Mouse (Mus musculus) neural tube, embryonic 13.5 days (tissue): ENCODE measurements around the gene Cbx5. TPM values are rescaled to one million over a fixed set of nuclear protein-coding genes. Genes with fewer than 3 reads are reported as not detected.
"Not testable (repeated sequence)": the region's sequence is repeated elsewhere in the genome, so short reads cannot be mapped to it uniquely, and the experiment has no call there.

Experiments used
- ATAC-seq: fragments of 200-750 bp; cut with Nextera tagmentation; 2 replicates; pipeline ENCODE4 v1.8.0; 2017; ENCODE audit warnings: low read depth, mild to moderate bottlenecking, moderate TSS enrichment, moderate library complexity
- H3K27ac ChIP-seq: fragments of 300-500 bp; sonication (generic); replicated peaks from 2 replicates; pipeline ENCODE4 v1.5.1; 2015; ENCODE audit warnings: moderate library complexity, mild to moderate bottlenecking, inconsistent platforms
- H3K27me3 ChIP-seq: fragments of 300-500 bp; sonication (generic); 2 replicates; pipeline ENCODE4 v1.6.1; 2015; ENCODE audit warnings: mild to moderate bottlenecking, inconsistent platforms
- H3K36me3 ChIP-seq: fragments of 300-500 bp; sonication (generic); 2 replicates; pipeline ENCODE4 v1.6.1; 2015; ENCODE audit warnings: mild to moderate bottlenecking, inconsistent platforms
- H3K4me1 ChIP-seq: fragments of 300-500 bp; sonication (generic); replicated peaks from 2 replicates; pipeline ENCODE4 v1.6.1; 2015; ENCODE audit warnings: inconsistent platforms
- H3K4me2 ChIP-seq: fragments of 300-500 bp; sonication (generic); 2 replicates; pipeline ENCODE4 v1.6.1; 2015; ENCODE audit warnings: inconsistent platforms, mild to moderate bottlenecking, moderate library complexity
- H3K4me3 ChIP-seq: fragments of 300-500 bp; sonication (generic); 2 replicates; pipeline ENCODE4 v1.5.1; 2015; ENCODE audit warnings: mild to moderate bottlenecking, inconsistent platforms
- H3K9ac ChIP-seq: fragments of 300-500 bp; sonication (generic); 2 replicates; pipeline ENCODE4 v1.6.1; 2015; ENCODE audit warnings: moderate library complexity, mild to moderate bottlenecking, inconsistent platforms
- H3K9me3 ChIP-seq: fragments of 300-500 bp; sonication (generic); 2 replicates; pipeline ENCODE4 v1.6.1; 2016; ENCODE audit warnings: inconsistent platforms
- WGBS: fragments of 180-500 bp; shearing (Covaris S2); methylation state at CpG from one replicate; pipeline ENCODE4 v1.1.7; 2015; 5-methylcytosine and 5-hydroxymethylcytosine counted together
- polyA plus RNA-seq: library from polyadenylated mRNA; unstranded; fragments of >200 nt; fragmentation: Nextera tagmentation; extraction: Ambion mirVana; gene quantifications from 2 replicates; pipeline ENCODE4 v1.2.1, GENCODE M21; 2015

Gene Cbx5
- polyA plus RNA-seq, result 104 and 116 TPM in 2 replicates

DNA sequence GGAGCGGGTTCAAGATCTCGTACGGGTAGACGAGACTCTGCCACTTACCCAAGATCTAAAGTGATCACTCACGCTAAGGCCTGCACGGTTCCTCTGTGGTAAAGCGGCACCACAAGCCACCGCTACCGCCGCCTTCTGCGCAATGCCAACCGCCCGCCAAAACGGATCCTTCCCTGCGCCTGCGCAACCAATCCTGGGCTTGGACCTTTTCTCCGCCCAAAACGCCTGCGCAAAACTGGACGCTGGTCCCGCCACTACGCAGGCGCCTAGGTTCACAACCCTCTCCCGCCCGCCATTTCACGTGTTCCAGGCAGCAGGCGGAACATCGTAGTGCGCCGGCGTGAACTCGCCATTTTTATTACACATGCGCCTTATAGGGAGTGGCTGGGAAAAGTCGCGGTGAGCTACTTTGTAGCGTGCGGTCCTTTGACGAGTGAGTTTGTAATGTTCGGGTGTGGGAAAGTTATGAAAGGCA, at the start of gene Cbx5:
TSS of gene Cbx5 (minus strand) at position 132 of the 475 bp plus-strand sequence.
- Histone ChIP-seq H3K27me3 (no peaks in the 10 kb centered on the region), H3K4me1 (peaks cover 51% of the 10 kb centered on the region), H3K27ac (peak within 1 kb of the TSS; percentile 91), H3K4me3 (peak within 1 kb of the TSS; percentile 54), H3K9me3 (no peaks in the 10 kb centered on the region), H3K9ac (peak within 1 kb of the TSS; percentile 76), H3K36me3 (peaks cover 38% of the 10 kb centered on the region), H3K4me2 (peak within 1 kb of the TSS; percentile 91)
- peak; percentile 95 for ATAC-seq
- under 1% methylated on average over 39 of the region's 39 CpGs for WGBS

DNA sequence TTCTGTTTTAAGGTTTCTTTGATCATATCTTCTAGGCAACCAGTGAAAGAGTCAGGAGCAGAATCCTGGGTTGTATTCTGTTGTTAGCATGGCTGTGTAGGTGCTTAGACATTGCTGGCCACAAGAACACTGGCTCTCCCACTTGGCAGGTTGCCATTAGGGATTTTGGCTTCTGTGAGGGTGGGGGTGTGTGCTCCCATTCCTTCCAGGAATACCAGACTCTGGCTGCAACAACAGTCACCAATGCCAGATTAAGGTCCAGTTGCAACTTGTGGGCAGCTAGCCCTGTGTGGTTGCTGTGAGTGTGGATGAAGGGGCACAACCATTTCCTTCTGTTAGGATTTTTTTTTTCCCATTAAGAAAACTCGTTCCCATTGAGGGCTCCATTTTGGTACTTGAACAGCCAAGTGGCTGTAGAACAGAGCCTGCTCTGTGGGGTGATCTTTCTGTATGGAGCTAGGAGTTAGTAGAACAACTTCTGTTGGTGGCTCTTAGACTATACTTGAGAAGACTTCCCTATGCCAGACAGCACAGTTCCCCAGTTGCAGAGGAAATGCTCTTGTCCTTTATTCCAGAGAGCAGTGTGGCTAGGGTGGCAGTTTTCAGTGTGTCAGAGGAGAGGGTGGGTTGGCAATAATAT, 46.3 kb upstream of the Cbx5 start:
- Histone ChIP-seq H3K9ac (no peak overlapping the region), H3K4me2 (no peak overlapping the region), H3K9me3 (no peaks in the 10 kb centered on the region), H3K36me3 (0 out of 2 replicates have a peak, but pooled peaks cover 5% of the 10 kb centered on the region), H3K4me3 (no peak overlapping the region), H3K27me3 (no peaks in the 10 kb centered on the region), H3K4me1 (peaks cover 56% of the 10 kb centered on the region), H3K27ac (peak overlapping the region; percentile 75)
- WGBS, result 58% methylated on average over 1 of the region's 1 CpGs
- no peak for ATAC-seq

DNA sequence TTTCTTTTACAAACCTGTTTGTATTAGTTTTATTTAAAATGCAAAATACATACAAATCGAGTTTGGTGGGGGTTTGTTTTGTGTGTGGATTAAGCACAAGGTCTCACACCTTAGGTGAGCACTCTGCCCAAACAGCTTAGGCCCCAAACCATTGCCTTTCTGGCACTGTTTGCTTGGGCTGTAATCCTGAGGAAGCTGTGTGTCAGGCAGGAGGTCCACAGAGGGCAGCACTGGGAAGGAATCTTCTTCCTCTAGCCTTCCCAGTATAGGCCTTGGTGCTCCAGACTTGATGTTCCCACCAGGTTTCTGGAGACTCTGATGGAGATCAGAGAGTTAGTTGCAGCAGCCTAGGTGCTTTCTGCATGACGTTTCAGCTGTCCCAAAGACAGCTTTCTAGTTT, 45.0 kb upstream of the Cbx5 start:
- Histone ChIP-seq H3K27ac (peak overlapping the region; percentile 75), H3K36me3 (no peaks in the 10 kb centered on the region), H3K27me3 (no peaks in the 10 kb centered on the region), H3K4me3 (no peak overlapping the region), H3K4me1 (peaks cover 46% of the 10 kb centered on the region), H3K9ac (no peak overlapping the region), H3K9me3 (no peaks in the 10 kb centered on the region), H3K4me2 (no peak overlapping the region)
- no peak for ATAC-seq
- 38% methylated on average over 2 of the region's 2 CpGs for WGBS

DNA sequence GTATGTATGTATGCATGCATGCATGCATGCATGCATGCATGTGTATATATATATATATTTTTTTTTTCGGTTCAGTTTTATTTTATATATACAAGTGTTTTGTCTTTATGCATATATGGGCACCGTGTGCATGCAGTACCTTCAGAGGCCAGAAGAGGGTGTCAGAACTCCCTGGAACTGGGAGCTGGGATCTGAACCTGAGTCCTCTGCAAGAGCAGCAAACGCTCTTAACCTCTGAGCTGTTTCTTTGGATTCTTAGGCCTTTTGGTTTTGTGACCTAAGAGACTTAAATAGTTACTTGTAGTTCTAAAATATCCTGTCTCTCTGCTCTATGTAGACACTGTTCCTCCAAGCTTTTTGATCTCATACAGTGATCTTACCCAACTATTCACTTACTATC, 44.5 kb upstream of the Cbx5 start:
- 42% methylated on average over 3 of the region's 3 CpGs for WGBS
- no peak for ATAC-seq
- Histone ChIP-seq H3K27ac (peak overlapping the region; percentile 75; the same call in 1 of the 2 replicates), H3K36me3 (no peaks in the 10 kb centered on the region), H3K4me3 (no peak overlapping the region), H3K27me3 (no peaks in the 10 kb centered on the region), H3K9me3 (no peaks in the 10 kb centered on the region), H3K4me1 (peaks cover 42% of the 10 kb centered on the region), H3K4me2 (no peak overlapping the region), H3K9ac (no peak overlapping the region)

DNA sequence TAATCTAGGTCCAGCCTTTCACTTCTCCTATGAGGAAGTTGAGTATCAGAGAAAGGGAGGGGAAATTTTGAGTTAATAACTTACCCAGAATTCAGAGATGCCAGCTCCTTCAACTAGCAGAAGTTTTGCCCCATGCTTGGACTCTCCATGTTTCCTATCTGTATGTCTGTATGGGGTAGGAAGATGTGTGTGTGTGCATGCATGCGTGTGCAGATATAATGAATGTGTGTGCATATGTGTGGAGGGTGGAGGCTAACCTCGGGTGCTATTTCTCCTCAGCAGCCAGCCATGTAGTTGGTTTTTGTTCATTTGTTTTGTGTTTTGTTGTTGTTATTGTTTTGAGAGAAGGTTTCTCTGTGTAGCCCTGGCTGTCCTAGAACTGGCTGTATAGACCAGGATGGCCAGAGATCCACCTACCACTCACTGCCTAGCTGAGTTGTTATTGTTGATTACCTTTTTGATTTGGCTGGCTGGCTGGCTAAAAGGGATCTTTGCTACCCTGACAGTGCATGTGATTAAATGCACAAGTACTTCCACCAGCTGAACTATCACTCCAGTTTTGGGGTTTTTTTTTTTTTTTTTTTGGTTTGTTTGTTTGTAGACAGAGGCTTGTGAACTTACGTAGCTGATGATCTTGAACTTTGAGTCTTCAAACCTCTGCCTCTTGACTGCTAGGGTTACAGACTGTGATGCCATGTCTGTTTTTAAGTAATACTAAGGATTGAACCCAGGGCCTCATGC, 42.0 kb upstream of the Cbx5 start:
- Histone ChIP-seq H3K9ac (no peak overlapping the region), H3K4me1 (peaks cover 53% of the 10 kb centered on the region), H3K36me3 (no peaks in the 10 kb centered on the region), H3K27ac (no peak overlapping the region), H3K27me3 (no peaks in the 10 kb centered on the region), H3K4me2 (no peak overlapping the region), H3K9me3 (no peaks in the 10 kb centered on the region), H3K4me3 (no peak overlapping the region)
- no peak for ATAC-seq
- WGBS, result 91% methylated on average over 3 of the region's 3 CpGs

DNA sequence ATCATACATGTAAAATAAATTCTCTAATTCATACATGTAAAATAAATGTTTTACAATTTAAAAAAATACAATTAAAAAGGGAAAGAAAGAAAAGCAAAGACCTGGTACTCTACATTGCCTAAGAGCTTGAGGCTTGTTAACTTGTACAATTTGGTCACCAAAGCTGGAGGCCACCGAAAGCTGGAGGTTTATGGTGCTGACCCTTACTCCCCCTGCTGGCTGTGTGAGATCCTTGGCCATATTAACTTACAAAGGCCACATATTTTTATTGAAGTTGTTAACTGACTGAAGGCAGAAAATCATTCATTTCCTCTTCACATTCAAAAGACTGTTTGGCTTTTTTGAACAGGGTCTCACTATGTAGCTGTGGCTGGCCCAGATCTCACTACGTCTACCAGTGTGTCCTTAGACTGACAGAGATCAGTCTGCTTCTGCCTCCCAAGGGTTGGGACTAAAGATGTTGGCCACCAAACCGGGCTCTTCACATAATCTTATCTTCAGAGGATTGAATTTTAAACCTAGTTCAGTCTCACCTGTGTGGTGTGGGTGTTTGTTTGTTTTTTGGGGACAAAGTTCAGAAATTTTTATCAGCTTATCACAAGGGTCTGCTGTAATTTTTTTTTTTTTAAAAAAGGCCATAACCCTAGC, 41.3 kb upstream of the Cbx5 start:
- no peak for ATAC-seq
- H3K9me3 ChIP-seq, result no peaks in the 10 kb centered on the region
- peaks cover 49% of the 10 kb centered on the region for H3K4me1 ChIP-seq
- no peaks in the 10 kb centered on the region for H3K36me3 ChIP-seq
- H3K27ac ChIP-seq, result no peak overlapping the region
- no peak overlapping the region for H3K4me3 ChIP-seq
- no peak overlapping the region for H3K4me2 ChIP-seq
- 67% methylated on average over 3 of the region's 3 CpGs for WGBS
- H3K27me3 ChIP-seq, result no peaks in the 10 kb centered on the region
- H3K9ac ChIP-seq, result no peak overlapping the region

DNA sequence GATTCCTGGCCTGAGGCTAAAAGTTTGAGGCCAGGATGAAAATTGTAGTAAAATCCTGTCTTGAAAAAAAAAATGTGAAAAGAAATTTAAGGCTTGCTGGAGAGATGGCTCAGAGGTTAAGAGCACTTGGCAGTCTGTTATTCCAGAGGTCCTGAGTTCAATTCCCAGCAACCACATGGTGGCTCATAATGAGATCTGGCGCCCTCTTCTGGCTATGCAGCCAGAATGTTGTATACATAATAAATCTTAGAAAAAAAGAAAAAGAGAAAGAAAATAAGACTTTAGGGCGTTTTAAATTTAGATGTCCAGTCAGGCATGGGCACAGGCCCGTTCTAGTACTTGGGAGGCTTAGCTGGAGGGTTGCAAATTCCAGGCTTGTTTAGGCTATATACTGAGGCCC, 40.1 kb upstream of the Cbx5 start:
- 51% methylated on average over 3 of the region's 3 CpGs for WGBS
- H3K27me3 ChIP-seq, result no peaks in the 10 kb centered on the region
- no peak for ATAC-seq

DNA sequence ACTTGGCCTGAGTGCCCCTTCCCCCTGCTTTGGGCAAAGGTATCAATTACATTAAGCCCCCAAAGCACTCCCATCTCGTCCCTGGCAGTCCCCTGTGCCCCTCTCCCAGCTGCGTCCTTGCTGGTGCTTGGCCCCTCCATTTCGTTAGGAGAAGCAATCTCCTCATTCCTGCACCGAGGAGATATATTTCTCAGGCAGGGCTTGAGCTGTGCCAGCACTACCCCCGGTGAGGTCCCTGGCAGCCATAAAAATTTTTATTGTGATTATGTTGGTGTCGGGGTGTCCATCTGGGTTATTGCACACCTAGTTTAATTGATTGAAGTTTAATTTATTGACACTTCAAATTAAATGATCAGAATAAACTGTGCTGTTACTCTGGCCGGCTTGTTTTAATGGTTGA, 38.3 kb upstream of the Cbx5 start:
- peaks cover 50% of the 10 kb centered on the region for H3K4me1 ChIP-seq
- peak; percentile 55; the same call in 1 of the 2 replicates for ATAC-seq
- H3K9ac ChIP-seq, result peak overlapping the region; percentile 49; the same call in 1 of the 2 replicates
- H3K36me3 ChIP-seq, result no peaks in the 10 kb centered on the region
- peak overlapping the region; percentile 77 for H3K27ac ChIP-seq
- H3K4me2 ChIP-seq, result peak overlapping the region; percentile 17
- no peaks in the 10 kb centered on the region for H3K9me3 ChIP-seq
- H3K4me3 ChIP-seq, result no peak overlapping the region
- WGBS, result 19% methylated on average over 7 of the region's 7 CpGs
- H3K27me3 ChIP-seq, result no peaks in the 10 kb centered on the region

More for the DNA sequence above, 40.1 kb upstream of the Cbx5 start:
- Histone ChIP-seq H3K4me2 (no peak overlapping the region), H3K9me3 (no peaks in the 10 kb centered on the region), H3K36me3 (no peaks in the 10 kb centered on the region), H3K4me3 (no peak overlapping the region), H3K27ac (0 out of 2 replicates have a peak overlapping the region, but pooled peaks have one; percentile 54), H3K4me1 (peaks cover 38% of the 10 kb centered on the region), H3K9ac (no peak overlapping the region)

DNA sequence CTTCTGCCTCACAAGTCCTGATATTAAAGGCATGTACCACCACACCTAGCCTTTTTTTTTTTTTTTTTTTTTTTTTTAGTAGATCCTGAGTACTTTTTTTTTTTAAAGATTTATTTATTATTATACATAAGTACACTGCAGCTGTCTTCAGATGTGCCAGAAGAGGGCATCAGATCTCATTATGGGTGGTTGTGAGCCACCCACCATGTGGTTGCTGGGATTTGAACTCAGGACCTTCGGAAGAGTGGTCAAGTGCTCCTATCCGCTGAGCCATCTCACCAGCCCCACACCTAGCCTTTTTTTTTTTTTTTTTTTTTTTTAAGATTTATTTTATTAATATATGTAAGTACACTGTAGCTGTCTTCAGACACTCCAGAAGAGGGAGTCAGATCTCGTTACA, 36.3 kb upstream of the Cbx5 start:
- not testable (repeated sequence) for ATAC-seq, H3K4me3 ChIP-seq, H3K4me2 ChIP-seq, H3K36me3 ChIP-seq, H3K27me3 ChIP-seq, H3K9me3 ChIP-seq, H3K9ac ChIP-seq, H3K27ac ChIP-seq
- peaks cover 49% of the 10 kb centered on the region for H3K4me1 ChIP-seq
- 94% methylated on average over 3 of the region's 3 CpGs for WGBS

DNA sequence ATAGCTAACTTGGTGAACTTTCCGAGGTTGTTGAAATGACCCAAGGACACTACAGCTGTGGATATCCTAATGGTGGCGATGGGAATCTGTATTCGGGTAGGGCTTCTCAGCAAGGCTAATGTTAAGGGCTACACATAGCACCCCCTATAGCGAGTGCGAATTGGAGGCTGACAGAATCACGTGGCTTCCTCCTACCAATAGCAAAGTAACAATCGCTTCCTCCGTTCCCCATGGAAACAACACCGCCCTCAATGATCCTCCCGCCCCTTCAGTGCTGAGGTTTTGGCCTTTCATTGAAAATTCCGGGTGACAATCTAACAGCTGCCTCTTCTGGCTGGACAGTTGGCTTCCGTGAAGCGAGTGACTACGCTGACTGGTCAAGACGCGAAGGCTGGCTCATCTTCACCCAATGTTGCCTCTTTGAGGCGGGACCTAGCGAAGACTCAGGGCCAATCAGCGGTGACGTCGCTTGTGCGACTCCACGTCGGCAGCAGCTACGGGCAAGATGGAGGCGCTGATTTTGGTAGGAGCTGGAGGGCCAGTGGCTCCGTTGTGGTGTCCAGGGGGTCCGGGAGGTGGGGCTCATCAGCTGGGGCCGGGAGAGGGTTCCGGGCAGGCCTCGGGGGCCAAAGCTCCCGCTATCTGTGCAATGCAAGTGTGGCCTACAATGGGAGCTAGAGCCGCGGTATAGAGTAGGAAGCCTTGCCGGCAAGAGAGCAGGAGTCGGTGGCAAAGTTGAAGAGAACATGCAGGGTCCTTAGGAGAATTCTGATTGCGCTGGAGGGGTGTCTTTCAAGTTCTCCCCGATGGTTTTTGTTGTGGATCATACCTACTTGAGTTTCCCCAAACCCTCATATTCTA, 33.0 kb upstream of the Cbx5 start, which contains the start of gene Copz1:
TSS of gene Copz1 (plus strand) at position 296 of the 861 bp plus-strand sequence.
- H3K4me2 ChIP-seq, result peak within 1 kb of the TSS; percentile 81
- peaks cover 31% of the 10 kb centered on the region for H3K4me1 ChIP-seq
- H3K4me3 ChIP-seq, result peak within 1 kb of the TSS; percentile 88
- peak within 1 kb of the TSS; percentile 90 for H3K9ac ChIP-seq
- no peaks in the 10 kb centered on the region for H3K36me3 ChIP-seq
- H3K27ac ChIP-seq, result peak within 1 kb of the TSS; percentile 77
- ATAC-seq, result peak; percentile 99
- WGBS, result under 1% methylated on average over 38 of the region's 38 CpGs
- H3K9me3 ChIP-seq, result no peaks in the 10 kb centered on the region
- no peaks in the 10 kb centered on the region for H3K27me3 ChIP-seq

DNA sequence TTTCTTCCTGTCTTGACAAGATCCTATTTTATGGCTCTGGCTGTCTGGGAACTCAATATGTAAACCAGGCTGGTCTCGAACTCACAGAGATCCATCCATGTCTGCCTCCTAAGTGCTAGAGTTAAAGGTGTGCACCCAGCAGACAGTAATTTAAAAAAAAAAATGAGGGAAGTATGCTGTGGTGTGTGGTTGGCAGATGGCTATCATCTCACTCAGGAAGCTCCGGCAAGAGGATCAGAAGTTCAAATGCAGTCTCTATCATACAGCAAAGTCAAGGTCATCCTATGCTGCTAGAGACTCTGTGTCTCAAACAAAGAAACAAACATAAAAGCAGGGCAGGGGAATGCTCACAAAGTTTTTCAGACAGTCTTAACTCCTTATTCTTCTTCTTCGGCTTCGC, 29.3 kb upstream of the Cbx5 start:
- no peak for ATAC-seq
- 87% methylated on average over 4 of the region's 4 CpGs for WGBS
- Histone ChIP-seq H3K4me2 (no peak overlapping the region), H3K9me3 (no peaks in the 10 kb centered on the region), H3K27me3 (no peaks in the 10 kb centered on the region), H3K4me1 (peaks cover 9% of the 10 kb centered on the region), H3K36me3 (no peaks in the 10 kb centered on the region), H3K4me3 (no peak overlapping the region), H3K27ac (no peak overlapping the region), H3K9ac (no peak overlapping the region)
